Mouse (Mus musculus): ENCODE data around the gene Scgb1c1. TPM values are rescaled to one million over a fixed set of nuclear protein-coding genes. Genes with fewer than 3 reads are reported as not detected.
A peak's percentile ranks its signal among the peaks of the same experiment; 100 is the strongest.

Scgb1c1 gene
- total and polyA plus RNA-seq, 3 experiments, result 22.6 to 56.6 (median 27.5) TPM

GRCm38 (mm10) chr7:140836243-140837115 lies 8.9 kb upstream of the Scgb1c1 start:
- Histone ChIP-seq H3K4me1 (ENCODE audit: control insufficient read depth, insufficient read depth, low read length) (no peaks in the 10 kb centered on the region), H3K27ac (no peak overlapping the region), H3K4me3 (no peak overlapping the region), H3K9ac (ENCODE audit: low read depth, low read length) (no peak overlapping the region), H3K27me3 (ENCODE audit: control insufficient read depth, insufficient read depth, low read length) (no peaks in the 10 kb centered on the region; the same call in 1 of the 2 replicates), H3K36me3 (ENCODE audit: control insufficient read depth, insufficient read depth, low read length) (no peaks in the 10 kb centered on the region), H3K79me2 (replicated peaks; ENCODE audit: control insufficient read depth, insufficient read depth, low read length) (no peaks in the 10 kb centered on the region)
- intact Hi-C loops (cut with DNase I), result no loop called here
- WGBS, result 74% methylated on average over 9 of the region's 9 CpGs
- no peak for DNase-seq
- TF ChIP-seq CTCF (IDR thresholded peaks at IDR 0.05) (no peak), POLR2A (IDR thresholded peaks at IDR 0.05; ENCODE audit: insufficient read depth, low read depth, low read length) (no peak), EP300 (IDR thresholded peaks at IDR 0.05; ENCODE audit: insufficient read depth, low read depth, low read length) (no peak)

GRCm38 (mm10) chr7:140839556-140839955 lies 5.8 kb upstream of the Scgb1c1 start:
- Histone ChIP-seq H3K9ac (ENCODE audit: low read depth, low read length) (no peak overlapping the region), H3K4me1 (ENCODE audit: control insufficient read depth, insufficient read depth, low read length) (no peaks in the 10 kb centered on the region), H3K36me3 (ENCODE audit: control insufficient read depth, insufficient read depth, low read length) (no peaks in the 10 kb centered on the region), H3K27me3 (ENCODE audit: control insufficient read depth, insufficient read depth, low read length) (no peaks in the 10 kb centered on the region; the same call in 1 of the 2 replicates), H3K4me3 (no peak overlapping the region), H3K27ac (no peak overlapping the region), H3K79me2 (replicated peaks; ENCODE audit: control insufficient read depth, insufficient read depth, low read length) (no peaks in the 10 kb centered on the region)
- WGBS, result 65% methylated on average over 5 of the region's 5 CpGs
- DNase-seq, result no peak
- no peak for TF ChIP-seq CTCF (IDR thresholded peaks at IDR 0.05)
- no peak for TF ChIP-seq POLR2A (IDR thresholded peaks at IDR 0.05; ENCODE audit: insufficient read depth, low read depth, low read length)
- no peak for TF ChIP-seq EP300 (IDR thresholded peaks at IDR 0.05; ENCODE audit: insufficient read depth, low read depth, low read length)
- intact Hi-C loops (cut with DNase I), result no loop called here

- Histone ChIP-seq H3K36me3 (ENCODE audit: control insufficient read depth, insufficient read depth, low read length) (no peaks in the 10 kb centered on the region), H3K27me3 (ENCODE audit: control insufficient read depth, insufficient read depth, low read length) (no peaks in the 10 kb centered on the region; the same call in 1 of the 2 replicates), H3K9ac (ENCODE audit: low read depth, low read length) (no peak overlapping the region), H3K79me2 (replicated peaks; ENCODE audit: control insufficient read depth, insufficient read depth, low read length) (no peaks in the 10 kb centered on the region), H3K4me1 (ENCODE audit: control insufficient read depth, insufficient read depth, low read length) (no peaks in the 10 kb centered on the region), H3K27ac (no peak overlapping the region), H3K4me3 (no peak overlapping the region)
- TF ChIP-seq CTCF (IDR thresholded peaks at IDR 0.05), result no peak
- TF ChIP-seq POLR2A (IDR thresholded peaks at IDR 0.05; ENCODE audit: insufficient read depth, low read depth, low read length), result no peak
- no peak for TF ChIP-seq EP300 (IDR thresholded peaks at IDR 0.05; ENCODE audit: insufficient read depth, low read depth, low read length)
- 34% methylated on average over 18 of the region's 19 CpGs for WGBS
- no peak for DNase-seq
- intact Hi-C loops (cut with DNase I), result no loop called here
These were observed 4.3 kb upstream of the Scgb1c1 start for GRCm38 (mm10) chr7:140840750-140841735.

- H3K79me2 ChIP-seq (replicated peaks; ENCODE audit: control insufficient read depth, insufficient read depth, low read length), result no peaks in the 10 kb centered on the region
- H3K9ac ChIP-seq (ENCODE audit: low read depth, low read length), result no peak overlapping the region
- WGBS, result 71% methylated on average over 7 of the region's 7 CpGs
- H3K4me1 ChIP-seq (ENCODE audit: control insufficient read depth, insufficient read depth, low read length), result no peaks in the 10 kb centered on the region
- no peak overlapping the region for H3K4me3 ChIP-seq
- no peak for DNase-seq
- TF ChIP-seq POLR2A (IDR thresholded peaks at IDR 0.05; ENCODE audit: insufficient read depth, low read depth, low read length) (no peak), CTCF (IDR thresholded peaks at IDR 0.05) (no peak), EP300 (IDR thresholded peaks at IDR 0.05; ENCODE audit: insufficient read depth, low read depth, low read length) (no peak)
- H3K27ac ChIP-seq, result no peak overlapping the region
- intact Hi-C loops (cut with DNase I), result loop anchor here (1.0 kb wide), 1 partner anchor 59 kb away; no protein-coding TSS in a partner anchor
- no peaks in the 10 kb centered on the region for H3K36me3 ChIP-seq (ENCODE audit: control insufficient read depth, insufficient read depth, low read length)
- H3K27me3 ChIP-seq (ENCODE audit: control insufficient read depth, insufficient read depth, low read length), result no peaks in the 10 kb centered on the region; the same call in 1 of the 2 replicates
These were observed 1.5 kb upstream of the Scgb1c1 start for GRCm38 (mm10) chr7:140843806-140844205.

GRCm38 (mm10) chr7:140845683-140846082 lies 336 bp downstream of the Scgb1c1 start:
- no peaks in the 10 kb centered on the region; the same call in 1 of the 2 replicates for H3K27me3 ChIP-seq (ENCODE audit: control insufficient read depth, insufficient read depth, low read length)
- intact Hi-C loops (cut with DNase I), result loop anchor here (1.0 to 5.0 kb wide), 3 partner anchors 37 to 332 kb away; partner anchors contain the start of genes Psmd13 and Sirt3
- DNase-seq, result no peak
- no peaks in the 10 kb centered on the region for H3K79me2 ChIP-seq (replicated peaks; ENCODE audit: control insufficient read depth, insufficient read depth, low read length)
- no peaks in the 10 kb centered on the region for H3K4me1 ChIP-seq (ENCODE audit: control insufficient read depth, insufficient read depth, low read length)
- 0 out of 2 replicates have a peak, but pooled peaks have one; percentile 15 for TF ChIP-seq CTCF (IDR thresholded peaks at IDR 0.05)
- no peak for TF ChIP-seq POLR2A (IDR thresholded peaks at IDR 0.05; ENCODE audit: insufficient read depth, low read depth, low read length)
- 52% methylated on average over 4 of the region's 4 CpGs for WGBS
- H3K27ac ChIP-seq, result no peak overlapping the region
- no peak overlapping the region for H3K9ac ChIP-seq (ENCODE audit: low read depth, low read length)
- H3K36me3 ChIP-seq (ENCODE audit: control insufficient read depth, insufficient read depth, low read length), result no peaks in the 10 kb centered on the region
- no peak overlapping the region for H3K4me3 ChIP-seq

All from heart, adult 2 months (tissue).